ENCODE assay signal across 23 mouse cellular contexts in genomic region chr4:129266821-129267220, GRCm38 (mm10). TPM values are rescaled to one million over a fixed set of nuclear protein-coding genes. Genes with fewer than 3 reads are reported as not detected.
DNase-seq lines count a peak whose midpoint lies in the region; ATAC-seq and TF ChIP-seq lines count a peak whose summit lies in the region.
"Had no signal": no experiment of that assay in that cellular context is flagged by ENCODE, and none has a peak within 500 bp of the region (broad histone marks: within the 10 kb centered on the region; RNA-seq: fewer than 3 reads in every experiment).

No protein-coding gene starts in this region.

- no peak for TF ChIP-seq POLR2A in ES-Bruce4 (IDR thresholded peaks at IDR 0.05; ENCODE audit: insufficient read depth, low read length)
- TF ChIP-seq POLR2A in bone marrow macrophage, adult 2 months (IDR thresholded peaks at IDR 0.05; ENCODE audit: borderline replicate concordance, low read depth, low read length) = 0 out of 2 replicates have a peak, but pooled peaks have one; percentile 21

- H3K4me1 ChIP-seq in forebrain, embryonic 10.5 days = peaks cover 30% of the 10 kb centered on the region
- peaks cover 8% of the 10 kb centered on the region for H3K4me1 ChIP-seq in forebrain, embryonic 12.5 days
- peaks cover 10% of the 10 kb centered on the region for H3K4me1 ChIP-seq in ES-Bruce4 (ENCODE audit: control insufficient read depth, insufficient read depth, low read length)
- H3K4me1 ChIP-seq in bone marrow macrophage, adult 2 months (ENCODE audit: control insufficient read depth, insufficient read depth, low read length) = peaks cover 73% of the 10 kb centered on the region

- peak overlapping the region; percentile 58; the same call in 1 of the 2 replicates for H3K27ac ChIP-seq in forebrain, embryonic 10.5 days
- H3K27ac ChIP-seq in forebrain, embryonic 12.5 days = no peak overlapping the region
- H3K27ac ChIP-seq in ES-Bruce4 (ENCODE audit: insufficient read depth, low read length) = peak overlapping the region; percentile 67
- peak overlapping the region; percentile 95 for H3K27ac ChIP-seq in bone marrow macrophage, adult 2 months (ENCODE audit: insufficient read depth, low read depth, low read length)
- H3K27ac ChIP-seq in gastrocnemius, adult 2 months = no peak overlapping the region
- H3K27ac ChIP-seq: embryonic facial prominence, embryonic 15.5 days; heart, embryonic 13.5 days; hindbrain, embryonic 12.5 days had no signal

- TF ChIP-seq CTCF in ES-Bruce4 (IDR thresholded peaks at IDR 0.05; ENCODE audit: low read depth, low read length) = no peak
- no peak for TF ChIP-seq CTCF in bone marrow macrophage, adult 2 months (IDR thresholded peaks at IDR 0.05; ENCODE audit: low read depth, low read length)
- no peak for TF ChIP-seq CTCF in gastrocnemius, adult 2 months (IDR thresholded peaks at IDR 0.05)

- no peak for DNase-seq in forebrain, embryonic 10.5 days (ENCODE audit: extremely low spot score, low spot score)
- DNase-seq in lung, postnatal 36 days = peak; percentile 63
- no peak for DNase-seq in lung, postnatal 4 days
- DNase-seq in gastrocnemius, adult 2 months = no peak
- DNase-seq in heart, adult 18-20 months = no peak
- DNase-seq: adrenal gland, adult 8-10 months; adrenal gland, postnatal 36 days; cerebellum, adult 11-12 months; cerebellum, adult 9-10 months; gastrocnemius, postnatal 25 days; heart, postnatal 4 days had no signal

- peaks cover 10% of the 10 kb centered on the region; the same call in 1 of the 2 replicates for H3K27me3 ChIP-seq in forebrain, embryonic 10.5 days (ENCODE audit: poor library complexity, severe bottlenecking)
- no peaks in the 10 kb centered on the region; the same call in 1 of the 2 replicates for H3K27me3 ChIP-seq in forebrain, embryonic 12.5 days
- H3K27me3 ChIP-seq in ES-Bruce4 (ENCODE audit: control insufficient read depth, insufficient read depth, low read length, poor library complexity, severe bottlenecking) = no peaks in the 10 kb centered on the region
- H3K27me3 ChIP-seq: embryonic facial prominence, embryonic 15.5 days; hindbrain, embryonic 12.5 days had no signal

- H3K36me3 ChIP-seq in forebrain, embryonic 10.5 days (replicated peaks) = no peaks in the 10 kb centered on the region
- no peaks in the 10 kb centered on the region for H3K36me3 ChIP-seq in forebrain, embryonic 12.5 days (replicated peaks)
- H3K36me3 ChIP-seq in ES-Bruce4 (ENCODE audit: control insufficient read depth, insufficient read depth, low read length, poor library complexity, severe bottlenecking) = no peaks in the 10 kb centered on the region
- H3K36me3 ChIP-seq: embryonic facial prominence, embryonic 15.5 days; G1E; heart, embryonic 13.5 days; hindbrain, embryonic 12.5 days had no signal

- H3K9ac ChIP-seq in forebrain, embryonic 12.5 days = no peak overlapping the region
- H3K9ac ChIP-seq in ES-Bruce4 (ENCODE audit: low read depth, poor library complexity, severe bottlenecking) = no peak overlapping the region
- H3K9ac ChIP-seq: embryonic facial prominence, embryonic 15.5 days; heart, embryonic 13.5 days; hindbrain, embryonic 12.5 days had no signal

- no peak overlapping the region for H3K4me3 ChIP-seq in forebrain, embryonic 10.5 days
- no peak overlapping the region for H3K4me3 ChIP-seq in forebrain, embryonic 12.5 days (replicated peaks)
- no peak overlapping the region for H3K4me3 ChIP-seq in ES-Bruce4 (ENCODE audit: low read depth, low read length)
- no peak overlapping the region for H3K4me3 ChIP-seq in bone marrow macrophage, adult 2 months (ENCODE audit: insufficient read depth, low read length)
- H3K4me3 ChIP-seq in gastrocnemius, adult 2 months = no peak overlapping the region
- H3K4me3 ChIP-seq: embryonic facial prominence, embryonic 15.5 days; erythroblast, embryonic 14.5 days; heart, embryonic 13.5 days; hindbrain, embryonic 12.5 days had no signal

- H3K4me2 ChIP-seq in forebrain, embryonic 12.5 days = no peak overlapping the region
- H3K4me2 ChIP-seq: embryonic facial prominence, embryonic 15.5 days; heart, embryonic 13.5 days; hindbrain, embryonic 12.5 days had no signal

- intact Hi-C loops in gastrocnemius, adult 2 months (cut with DNase I) = loop anchor here (5.0 kb wide), 1 partner anchor 45 kb away; no protein-coding TSS in a partner anchor

- H3K9me3 ChIP-seq in forebrain, embryonic 10.5 days = no peaks in the 10 kb centered on the region
- no peaks in the 10 kb centered on the region for H3K9me3 ChIP-seq in forebrain, embryonic 12.5 days
- no peaks in the 10 kb centered on the region for H3K9me3 ChIP-seq in ES-Bruce4 (replicated peaks; ENCODE audit: control insufficient read depth, insufficient read depth, low read length, poor library complexity, severe bottlenecking)
- H3K9me3 ChIP-seq: embryonic facial prominence, embryonic 15.5 days; G1E; heart, embryonic 13.5 days; hindbrain, embryonic 12.5 days had no signal

- WGBS in forebrain, embryonic 10.5 days = 74% methylated on average over 5 of the region's 5 CpGs
- WGBS in forebrain, embryonic 12.5 days = 58% methylated on average over 5 of the region's 5 CpGs

- no peak for TF ChIP-seq EP300 in ES-Bruce4 (IDR thresholded peaks at IDR 0.05; ENCODE audit: insufficient read depth, low read depth, low read length)

- ATAC-seq in forebrain, embryonic 12.5 days (ENCODE audit: low FRiP score) = no peak
- ATAC-seq: forebrain, embryonic 16.5 days; hindbrain, embryonic 16.5 days; inflammation-experienced regulatory T-cells, adult 6 months had no signal

RNA-seq across cellular contexts. Expression of gene C77080, which starts 5.6 kb away (rescaled TPM):
- 3.3 and 3.9 TPM in 2 replicates for polyA plus RNA-seq in forebrain, embryonic 10.5 days (2016; fragmentation: Nextera tagmentation; extraction: Ambion mirVana)
- polyA plus RNA-seq in forebrain, embryonic 12.5 days (2016; fragmentation: Nextera tagmentation; extraction: Ambion mirVana) = 4.4 and 4.7 TPM in 2 replicates
- polyA plus RNA-seq in ES-Bruce4 (2011; ENCODE audit: insufficient read depth, insufficient read length, low read depth, missing spikeins) = 50.2 and 55.1 TPM in 2 replicates
- polyA plus RNA-seq in bone marrow macrophage, adult 2 months (2012; ENCODE audit: insufficient read depth, insufficient read length, missing spikeins) = 5.0 and 6.3 TPM in 2 replicates
- 1 to 10 TPM; 2.0 to 2.1 TPM for total RNA-seq in gastrocnemius, adult 2 months (2021)
- total RNA-seq in heart, adult 18-20 months (2021) = 1 to 10 TPM; 2.6 to 3.0 TPM

RNA-seq across cellular contexts. Expression of gene Sync, which starts 20.6 kb away (rescaled TPM):
- 0.41 and 0.50 TPM in 2 replicates for polyA plus RNA-seq in forebrain, embryonic 10.5 days (2016; fragmentation: Nextera tagmentation; extraction: Ambion mirVana)
- 0.29 and 0.40 TPM in 2 replicates for polyA plus RNA-seq in forebrain, embryonic 12.5 days (2016; fragmentation: Nextera tagmentation; extraction: Ambion mirVana)
- 0.87 and 0.90 TPM in 2 replicates for polyA plus RNA-seq in ES-Bruce4 (2011; ENCODE audit: insufficient read depth, insufficient read length, low read depth, missing spikeins)
- polyA plus RNA-seq in bone marrow macrophage, adult 2 months (2012; ENCODE audit: insufficient read depth, insufficient read length, missing spikeins) = not detected in 2 replicates
- total RNA-seq in gastrocnemius, adult 2 months (2021) = 10 to 100 TPM; 39.9 to 46.5 TPM
- total RNA-seq in heart, adult 18-20 months (2021) = 10 to 100 TPM; 18.9 to 24.9 TPM
- total RNA-seq: granulocyte monocyte progenitor cell, adult 5-6 weeks had no signal
- polyA plus RNA-seq: erythroblast, embryonic 14.5 days had no signal

Comparison
In these comparisons a context has a peak if more than half of its experiments do, and no peak if none do; other contexts are left out.
1. H3K27ac ChIP-seq: peak in forebrain, embryonic 10.5 days (single experiment), ES-Bruce4 (single experiment) and bone marrow macrophage, adult 2 months (single experiment); none in forebrain, embryonic 12.5 days (single experiment) and gastrocnemius, adult 2 months (single experiment).